Mouse (Mus musculus) liver, embryonic 14.5 days (tissue): Measurements from ENCODE around the gene Trir.

ENCODE experiments used
- CTCF ChIP-seq: IDR thresholded peaks from 2 replicates; pipeline ENCODE4 v1.5.1; 2016; ENCODE audit warnings: antibody characterized with exemption, low read depth, control low read depth
- EP300 ChIP-seq: IDR thresholded peaks from 2 replicates; pipeline ENCODE4 v1.6.1; 2016; ENCODE audit warnings: antibody characterized with exemption, low read depth

- TF ChIP-seq CTCF (peak; percentile 85), EP300 (no peak)
Measured at GRCm38 (mm10) chr8:85013230-85013840, 13.3 kb upstream of the Trir start.
